Mouse (Mus musculus): ENCODE measurements at regions not wholly inside any gene's neighbourhood (a gene's known extent, or its start where the extent isn't known, plus 50 kb on each side); places are given as distances from the start of the nearest gene placed in this dataset.

- TF ChIP-seq CTCF (IDR thresholded peaks at IDR 0.05; ENCODE audit: low read depth) (no peak), EP300 (optimal IDR thresholded peaks at IDR 0.05) (no peak)
Observed at GRCm38 (mm10) chr1:183930363-183930982, 82.6 kb upstream of the Dusp10 start.
